Mouse (Mus musculus): Measurements from ENCODE around the gene Pstpip1. TPM values are rescaled to one million over a fixed set of nuclear protein-coding genes. Genes with fewer than 3 reads are reported as not detected.

Gene Pstpip1
- total RNA-seq, 2 experiments from 2014 or later: 2.0 to 2.3 TPM

Other genes with a start within 250 kb of the Pstpip1 start
- 10 to 100 TPM; 30.9 to 33.8 TPM for gene Scaper, start 151.8 kb upstream of the Pstpip1 start, total RNA-seq (2021)
- not detected for gene 4930563M21Rik, start 79.4 kb upstream of the Pstpip1 start, total RNA-seq (2021)
- 100 to 1,000 TPM; 114 to 123 TPM for gene Rcn2, start 48.1 kb upstream of the Pstpip1 start, total RNA-seq (2021)
- gene Tspan3, start 75.5 kb downstream of the Pstpip1 start, total RNA-seq (2021): 100 to 1,000 TPM; 415 to 420 TPM

All from left cerebral cortex, postnatal 14 days (tissue).